Mouse (Mus musculus): ENCODE results near the gene Plcxd2. TPM values are rescaled to one million over a fixed set of nuclear protein-coding genes. Genes with fewer than 3 reads are reported as not detected.

Plcxd2 gene
- total and polyA plus RNA-seq, 2 experiments: 20.2 to 40.7 TPM

DNA sequence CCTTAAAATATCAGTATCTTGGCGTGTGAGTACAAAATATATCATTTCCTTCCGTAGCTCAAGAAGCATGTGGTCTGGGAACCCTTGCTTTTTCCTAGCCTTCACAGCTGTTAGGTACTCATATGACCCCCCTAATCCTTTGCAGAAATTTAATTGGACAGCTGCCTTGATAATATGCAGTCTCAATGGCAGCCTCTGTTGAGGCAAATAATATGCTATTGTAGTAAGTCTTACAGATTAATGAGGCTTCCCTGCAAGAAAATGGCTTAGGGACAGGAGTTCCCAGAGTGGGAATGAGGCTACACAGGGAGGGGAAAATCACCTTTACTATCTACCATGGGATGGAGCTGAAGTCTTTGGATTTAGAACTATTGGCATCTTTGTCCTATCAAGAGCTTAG, 73.5 kb downstream of the Plcxd2 start:
- no peak overlapping the region for H3K9ac ChIP-seq (ENCODE audit: low read depth, low read length)
- no peak overlapping the region for H3K27ac ChIP-seq (replicated peaks; ENCODE audit: insufficient read depth, low read depth, low read length)
- TF ChIP-seq POLR2A (IDR thresholded peaks at IDR 0.05; ENCODE audit: extremely low read depth, insufficient read depth, low read length): no peak
- TF ChIP-seq CTCF (IDR thresholded peaks at IDR 0.05; ENCODE audit: low read depth, low read length): no peak
- H3K36me3 ChIP-seq (ENCODE audit: control insufficient read depth, insufficient read depth, low read length): peaks cover 1% of the 10 kb centered on the region; the same call in 1 of the 2 replicates
- H3K79me2 ChIP-seq (ENCODE audit: control insufficient read depth, insufficient read depth, low read length): peaks cover 2% of the 10 kb centered on the region; the same call in 1 of the 2 replicates
- no peak overlapping the region for H3K4me3 ChIP-seq (ENCODE audit: insufficient read depth, low read depth, low read length)
- WGBS: 80% methylated on average over 2 of the region's 2 CpGs
- H3K4me1 ChIP-seq (ENCODE audit: control insufficient read depth, insufficient read depth, low read length): no peaks in the 10 kb centered on the region
- DNase-seq (ENCODE audit: extremely low read depth, low read depth, low spot score): no peak
- H3K27me3 ChIP-seq (ENCODE audit: control insufficient read depth, insufficient read depth, low read length): no peaks in the 10 kb centered on the region

- H3K4me1 ChIP-seq (ENCODE audit: control insufficient read depth, insufficient read depth, low read length): no peaks in the 10 kb centered on the region
- H3K4me3 ChIP-seq (ENCODE audit: insufficient read depth, low read depth, low read length): no peak overlapping the region
- H3K79me2 ChIP-seq (ENCODE audit: control insufficient read depth, insufficient read depth, low read length): peaks cover 2% of the 10 kb centered on the region; the same call in 1 of the 2 replicates
- no peaks in the 10 kb centered on the region for H3K27me3 ChIP-seq (ENCODE audit: control insufficient read depth, insufficient read depth, low read length)
- H3K9ac ChIP-seq (ENCODE audit: low read depth, low read length): no peak overlapping the region
- DNase-seq (ENCODE audit: extremely low read depth, low read depth, low spot score): no peak
- no peak overlapping the region for H3K27ac ChIP-seq (replicated peaks; ENCODE audit: insufficient read depth, low read depth, low read length)
- H3K36me3 ChIP-seq (ENCODE audit: control insufficient read depth, insufficient read depth, low read length): no peaks in the 10 kb centered on the region; the same call in 1 of the 2 replicates
- TF ChIP-seq CTCF (IDR thresholded peaks at IDR 0.05; ENCODE audit: low read depth, low read length): no peak
- no peak for TF ChIP-seq POLR2A (IDR thresholded peaks at IDR 0.05; ENCODE audit: extremely low read depth, insufficient read depth, low read length)
- 71% methylated on average over 3 of the region's 3 CpGs for WGBS
Observed at GRCm38 (mm10) chr16:45935956-45936483, 74.0 kb downstream of the Plcxd2 start.

- 84% methylated on average over 2 of the region's 2 CpGs for WGBS
- no peak for DNase-seq (ENCODE audit: extremely low read depth, low read depth, low spot score)
- no peaks in the 10 kb centered on the region for H3K4me1 ChIP-seq (ENCODE audit: control insufficient read depth, insufficient read depth, low read length)
Observed at GRCm38 (mm10) chr16:45934721-45935407, 75.2 kb downstream of the Plcxd2 start.

GRCm38 (mm10) chr16:45930308-45930707, 79.7 kb downstream of the Plcxd2 start:
- Histone ChIP-seq H3K36me3 (ENCODE audit: control insufficient read depth, insufficient read depth, low read length) (no peaks in the 10 kb centered on the region), H3K9ac (ENCODE audit: low read depth, low read length) (no peak overlapping the region), H3K79me2 (ENCODE audit: control insufficient read depth, insufficient read depth, low read length) (peaks cover 5% of the 10 kb centered on the region; the same call in 1 of the 2 replicates), H3K4me3 (ENCODE audit: insufficient read depth, low read depth, low read length) (no peak overlapping the region), H3K27me3 (ENCODE audit: control insufficient read depth, insufficient read depth, low read length) (no peaks in the 10 kb centered on the region), H3K27ac (replicated peaks; ENCODE audit: insufficient read depth, low read depth, low read length) (no peak overlapping the region), H3K4me1 (ENCODE audit: control insufficient read depth, insufficient read depth, low read length) (peaks cover 13% of the 10 kb centered on the region)
- DNase-seq (ENCODE audit: extremely low read depth, low read depth, low spot score): no peak
- TF ChIP-seq POLR2A (IDR thresholded peaks at IDR 0.05; ENCODE audit: extremely low read depth, insufficient read depth, low read length) (no peak), CTCF (IDR thresholded peaks at IDR 0.05; ENCODE audit: low read depth, low read length) (no peak)
- 67% methylated on average over 3 of the region's 3 CpGs for WGBS

More at GRCm38 (mm10) chr16:45934721-45935407, 75.2 kb downstream of the Plcxd2 start:
- Histone ChIP-seq H3K79me2 (ENCODE audit: control insufficient read depth, insufficient read depth, low read length) (peaks cover 5% of the 10 kb centered on the region; the same call in 1 of the 2 replicates), H3K4me3 (ENCODE audit: insufficient read depth, low read depth, low read length) (no peak overlapping the region), H3K27me3 (ENCODE audit: control insufficient read depth, insufficient read depth, low read length) (no peaks in the 10 kb centered on the region), H3K9ac (ENCODE audit: low read depth, low read length) (no peak overlapping the region), H3K27ac (replicated peaks; ENCODE audit: insufficient read depth, low read depth, low read length) (no peak overlapping the region), H3K36me3 (ENCODE audit: control insufficient read depth, insufficient read depth, low read length) (no peaks in the 10 kb centered on the region; the same call in 1 of the 2 replicates)
- TF ChIP-seq POLR2A (IDR thresholded peaks at IDR 0.05; ENCODE audit: extremely low read depth, insufficient read depth, low read length) (no peak), CTCF (IDR thresholded peaks at IDR 0.05; ENCODE audit: low read depth, low read length) (no peak)

DNA sequence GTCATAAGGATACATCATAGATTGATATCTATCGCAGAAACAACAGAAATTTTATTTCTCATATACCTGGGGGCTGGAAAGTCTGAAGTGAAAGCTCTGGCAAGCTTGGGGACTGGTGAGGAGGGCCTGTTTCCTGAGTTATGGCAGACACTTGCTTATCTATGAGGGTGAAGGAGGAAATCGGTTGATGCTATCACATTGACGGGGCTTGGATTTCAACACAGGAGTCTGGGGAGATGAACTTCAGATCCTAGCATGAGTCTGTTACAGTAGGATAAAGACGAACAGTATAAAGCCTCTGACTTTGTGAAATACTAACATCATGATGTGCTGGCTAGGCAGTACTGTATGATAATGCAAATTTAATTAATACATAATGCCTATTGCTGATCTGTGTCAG, 81.9 kb downstream of the Plcxd2 start:
- Histone ChIP-seq H3K36me3 (ENCODE audit: control insufficient read depth, insufficient read depth, low read length) (no peaks in the 10 kb centered on the region), H3K4me3 (ENCODE audit: insufficient read depth, low read depth, low read length) (no peak overlapping the region), H3K9ac (ENCODE audit: low read depth, low read length) (no peak overlapping the region; the same call in 1 of the 2 replicates), H3K27ac (replicated peaks; ENCODE audit: insufficient read depth, low read depth, low read length) (peak overlapping the region; percentile 64), H3K4me1 (ENCODE audit: control insufficient read depth, insufficient read depth, low read length) (peaks cover 26% of the 10 kb centered on the region), H3K27me3 (ENCODE audit: control insufficient read depth, insufficient read depth, low read length) (no peaks in the 10 kb centered on the region), H3K79me2 (ENCODE audit: control insufficient read depth, insufficient read depth, low read length) (peaks cover 3% of the 10 kb centered on the region; the same call in 1 of the 2 replicates)
- DNase-seq (ENCODE audit: extremely low read depth, low read depth, low spot score): peak; percentile 67
- 16% methylated on average over 4 of the region's 4 CpGs for WGBS
- no peak for TF ChIP-seq POLR2A (IDR thresholded peaks at IDR 0.05; ENCODE audit: extremely low read depth, insufficient read depth, low read length)
- TF ChIP-seq CTCF (IDR thresholded peaks at IDR 0.05; ENCODE audit: low read depth, low read length): no peak

DNA sequence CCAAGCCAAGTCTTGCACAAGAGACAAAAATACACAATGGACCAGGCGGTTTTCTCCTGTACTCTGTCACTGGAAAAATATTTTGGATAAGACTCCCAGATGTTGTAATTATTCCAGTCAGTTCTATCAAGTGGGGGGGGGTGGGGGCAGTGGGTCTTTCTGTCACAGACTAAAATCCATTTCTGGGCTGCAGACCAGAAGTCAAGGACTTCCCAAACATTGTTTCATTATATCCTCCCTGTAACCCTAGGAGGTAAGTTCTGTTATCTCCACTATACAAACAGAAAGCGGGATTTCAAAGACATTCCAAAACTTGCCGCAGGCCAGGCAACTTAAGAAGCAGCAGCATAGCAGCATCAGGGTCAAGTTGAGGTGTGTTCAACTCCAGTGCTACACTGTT, 82.4 kb downstream of the Plcxd2 start:
- TF ChIP-seq POLR2A (IDR thresholded peaks at IDR 0.05; ENCODE audit: extremely low read depth, insufficient read depth, low read length) (no peak), CTCF (IDR thresholded peaks at IDR 0.05; ENCODE audit: low read depth, low read length) (no peak)
- 0 out of 2 replicates have a peak, but pooled peaks cover 3% of the 10 kb centered on the region for H3K79me2 ChIP-seq (ENCODE audit: control insufficient read depth, insufficient read depth, low read length)
- H3K4me3 ChIP-seq (ENCODE audit: insufficient read depth, low read depth, low read length): no peak overlapping the region
- H3K27ac ChIP-seq (replicated peaks; ENCODE audit: insufficient read depth, low read depth, low read length): peak overlapping the region; percentile 64
- H3K36me3 ChIP-seq (ENCODE audit: control insufficient read depth, insufficient read depth, low read length): no peaks in the 10 kb centered on the region
- H3K9ac ChIP-seq (ENCODE audit: low read depth, low read length): no peak overlapping the region
- peak; percentile 95 for DNase-seq (ENCODE audit: extremely low read depth, low read depth, low spot score)
- peaks cover 30% of the 10 kb centered on the region for H3K4me1 ChIP-seq (ENCODE audit: control insufficient read depth, insufficient read depth, low read length)
- no peaks in the 10 kb centered on the region for H3K27me3 ChIP-seq (ENCODE audit: control insufficient read depth, insufficient read depth, low read length)
- 8% methylated on average over 3 of the region's 3 CpGs for WGBS

Data from liver, adult 2 months (tissue).